Mouse (Mus musculus): ENCODE results near the gene Sin3a.

Sin3a gene

GRCm38 (mm10) chr9:57071801-57072351 is at the start of gene Sin3a:
Sin3a (plus strand) TSS chr9:57072040.
- peak; percentile 75 for DNase-seq (ENCODE audit: low read depth)

GRCm38 (mm10) chr9:57031756-57032155 is 40.1 kb upstream of the Sin3a start:
- DNase-seq (ENCODE audit: low read depth): no peak

GRCm38 (mm10) chr9:57056237-57056636 is 15.6 kb upstream of the Sin3a start:
- peak; percentile 57 for DNase-seq (ENCODE audit: low read depth)

GRCm38 (mm10) chr9:57064164-57064563 is 7.7 kb upstream of the Sin3a start:
- DNase-seq (ENCODE audit: low read depth): no peak

- no peak for DNase-seq (ENCODE audit: low read depth)
Observed at GRCm38 (mm10) chr9:57068266-57068665, 3.6 kb upstream of the Sin3a start.

- DNase-seq (ENCODE audit: low read depth): no peak
Observed at GRCm38 (mm10) chr9:57070262-57070661, 1.6 kb upstream of the Sin3a start.

- DNase-seq (ENCODE audit: low read depth): no peak
Observed at GRCm38 (mm10) chr9:57070800-57071545, 867 bp upstream of the Sin3a start.

- DNase-seq (ENCODE audit: low read depth): no peak
Observed at GRCm38 (mm10) chr9:57072526-57072988, 717 bp downstream of the Sin3a start.

- peak; percentile 100 for DNase-seq (ENCODE audit: low read depth)
Observed at GRCm38 (mm10) chr9:57072989-57073789, 1.3 kb downstream of the Sin3a start.

- DNase-seq (ENCODE audit: low read depth): no peak
Observed at GRCm38 (mm10) chr9:57073790-57074094, 1.9 kb downstream of the Sin3a start.

- no peak for DNase-seq (ENCODE audit: low read depth)
Observed at GRCm38 (mm10) chr9:57074171-57074821, 2.5 kb downstream of the Sin3a start.

- peak; percentile 83 for DNase-seq (ENCODE audit: low read depth)
Observed at GRCm38 (mm10) chr9:57074822-57075603, 3.2 kb downstream of the Sin3a start.

GRCm38 (mm10) chr9:57075681-57076381 is 4.0 kb downstream of the Sin3a start:
- peak; percentile 96 for DNase-seq (ENCODE audit: low read depth)

- peak; percentile 81 for DNase-seq (ENCODE audit: low read depth)
Observed at GRCm38 (mm10) chr9:57076701-57077660, 5.1 kb downstream of the Sin3a start.

- no peak for DNase-seq (ENCODE audit: low read depth)
Observed at GRCm38 (mm10) chr9:57082236-57082635, 10.4 kb downstream of the Sin3a start.

GRCm38 (mm10) chr9:57117261-57117755 is 45.5 kb downstream of the Sin3a start:
- no peak for DNase-seq (ENCODE audit: low read depth)

GRCm38 (mm10) chr9:57129641-57130040 is 57.8 kb downstream of the Sin3a start:
- no peak for DNase-seq (ENCODE audit: low read depth)

- peak; percentile 96 for DNase-seq (ENCODE audit: low read depth)
Observed at GRCm38 (mm10) chr9:57130577-57131433, 59.0 kb downstream of the Sin3a start, which contains the start of gene Man2c1. Man2c1 (plus strand) TSS chr9:57130690.

GRCm38 (mm10) chr9:57137246-57137645 is 65.4 kb downstream of the Sin3a start:
- no peak for DNase-seq (ENCODE audit: low read depth)

All from c-Kit-positive CD71-negative TER-119-negative erythroid progenitor cells, embryonic 14.5 days (primary cell).